Mouse (Mus musculus) olfactory bulb, adult 2 months (tissue): ENCODE measurements at regions not wholly inside any gene's neighbourhood (a gene's known extent, or its start where the extent isn't known, plus 50 kb on each side); places are given as distances from the start of the nearest gene placed in this dataset.

ENCODE experiments used
- CTCF ChIP-seq: fragments of 200-500 bp; IDR thresholded peaks from 2 replicates; pipeline ENCODE4 v1.5.1; 2012; ENCODE audit warnings: low read depth, mild to moderate bottlenecking, low read length, moderate library complexity; ENCODE audit not compliant: insufficient read depth
- POLR2A ChIP-seq: fragments of 200-500 bp; IDR thresholded peaks from 2 replicates; pipeline ENCODE4 v1.6.1; 2012; ENCODE audit warnings: mild to moderate bottlenecking, low read depth, low read length, moderate library complexity; ENCODE audit not compliant: insufficient read depth

DNA sequence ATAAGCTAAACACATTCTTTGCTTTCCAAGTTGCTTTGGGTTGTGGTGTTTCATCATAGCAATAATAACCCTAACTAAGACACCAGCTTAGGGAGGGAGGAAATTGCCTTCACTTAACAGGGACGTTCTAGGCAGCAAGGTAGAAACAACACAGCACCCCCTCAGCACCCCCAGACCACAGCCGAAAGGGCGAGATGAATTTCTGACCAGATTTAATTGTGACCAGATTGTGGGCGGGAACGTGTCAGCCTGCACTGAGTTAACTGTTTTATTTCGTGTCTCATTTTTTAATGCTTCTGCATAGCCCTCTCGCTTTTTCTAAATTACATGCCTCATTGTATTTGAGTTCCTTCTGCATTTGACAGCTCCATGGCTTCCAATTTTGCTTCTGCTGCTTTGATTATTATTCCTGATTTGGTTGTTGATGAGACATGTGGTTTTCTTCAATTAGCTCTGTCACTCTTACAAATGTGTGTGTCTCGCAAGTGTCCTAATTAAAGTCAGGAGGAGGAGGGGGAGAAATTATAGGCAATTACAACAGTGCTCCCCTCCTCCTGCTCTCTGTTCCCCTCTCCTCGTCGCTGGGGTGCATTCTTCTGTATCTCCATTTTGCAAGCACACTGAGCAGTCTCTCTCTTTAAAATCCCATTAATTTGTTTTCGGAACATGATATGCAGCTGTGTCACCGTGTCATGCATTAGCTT lies 155.6 kb upstream of the Sel1l start:
- TF ChIP-seq CTCF (no peak), POLR2A (no peak)
